In genomic region chr15:59190511-59190910, GRCm38 (mm10) we compare ENCODE assay signal across 25 mouse cellular contexts.
DNase-seq lines count a peak whose midpoint lies in the region; ATAC-seq and TF ChIP-seq lines count a peak whose summit lies in the region.
"Had no signal": no experiment of that assay in that cellular context is flagged by ENCODE, and none has a peak within 500 bp of the region (broad histone marks: within the 10 kb centered on the region; RNA-seq: fewer than 3 reads in every experiment).

No protein-coding gene starts in this region.

- H3K36me3 ChIP-seq in heart, adult 2 months (ENCODE audit: control insufficient read depth, insufficient read depth, low read length): no peaks in the 10 kb centered on the region
- no peaks in the 10 kb centered on the region for H3K36me3 ChIP-seq in heart, embryonic 15.5 days
- H3K36me3 ChIP-seq in lung, embryonic 15.5 days: no peaks in the 10 kb centered on the region
- no peaks in the 10 kb centered on the region for H3K36me3 ChIP-seq in hindbrain, postnatal 0 days (ENCODE audit: insufficient read depth, low read length)
- H3K36me3 ChIP-seq: embryonic facial prominence, embryonic 12.5 days; embryonic facial prominence, embryonic 15.5 days had no signal

- TF ChIP-seq CTCF in heart, adult 2 months (IDR thresholded peaks at IDR 0.05): no peak
- no peak for TF ChIP-seq CTCF in hindbrain, postnatal 0 days (IDR thresholded peaks at IDR 0.05; ENCODE audit: low read depth)

- TF ChIP-seq POLR2A in heart, adult 2 months (IDR thresholded peaks at IDR 0.05; ENCODE audit: insufficient read depth, low read depth, low read length): no peak

- no peak for DNase-seq in heart, adult 2 months
- no peak for DNase-seq in heart, postnatal 10 days
- no peak for DNase-seq in heart, postnatal 4 days
- no peak for DNase-seq in lung, postnatal 10 days
- peak; percentile 6 for DNase-seq in 416B (ENCODE audit: low read depth)
- DNase-seq in hindbrain, postnatal 0 days (ENCODE audit: low spot score): no peak
- DNase-seq: adrenal gland, adult 2 months; adrenal gland, postnatal 14 days; cerebellum, adult 11 months; cerebellum, adult 2 months; cerebellum, adult 9-11 months; cerebellum, postnatal 25 days; forebrain, postnatal 0 days; gastrocnemius, adult 2 months; gastrocnemius, postnatal 25 days; heart, postnatal 36 days had no signal

- TF ChIP-seq EP300 in heart, adult 2 months (IDR thresholded peaks at IDR 0.05; ENCODE audit: insufficient read depth, low read depth, low read length): no peak

- ATAC-seq in heart, embryonic 15.5 days (replicated peaks; ENCODE audit: insufficient number of reproducible peaks, insufficient read depth, low FRiP score, low read depth): no peak
- no peak for ATAC-seq in lung, embryonic 15.5 days (ENCODE audit: borderline replicate concordance, extremely low read depth, low FRiP score, low TSS enrichment)
- ATAC-seq in hindbrain, postnatal 0 days: no peak
- ATAC-seq: CD4-positive, CD25-positive, alpha-beta regulatory T cell, adult 4 months; forebrain, embryonic 14.5 days; forebrain, postnatal 0 days; intestine, postnatal 0 days had no signal

- 41% methylated on average over 5 of the region's 5 CpGs for WGBS in heart, adult 2 months
- 67% methylated on average over 5 of the region's 5 CpGs for WGBS in heart, embryonic 15.5 days
- 62% methylated on average over 5 of the region's 5 CpGs for WGBS in lung, embryonic 15.5 days
- 88% methylated on average over 5 of the region's 5 CpGs for WGBS in hindbrain, postnatal 0 days

- H3K9ac ChIP-seq in heart, adult 2 months (ENCODE audit: low read depth, low read length): no peak overlapping the region
- no peak overlapping the region for H3K9ac ChIP-seq in heart, embryonic 15.5 days
- H3K9ac ChIP-seq in lung, embryonic 15.5 days: no peak overlapping the region
- H3K9ac ChIP-seq in hindbrain, postnatal 0 days (replicated peaks; ENCODE audit: low read length): no peak overlapping the region
- H3K9ac ChIP-seq: embryonic facial prominence, embryonic 12.5 days; embryonic facial prominence, embryonic 15.5 days; forebrain, postnatal 0 days; hindbrain, embryonic 14.5 days had no signal

- no peaks in the 10 kb centered on the region for H3K27me3 ChIP-seq in heart, adult 2 months (ENCODE audit: control insufficient read depth, insufficient read depth, low read length)
- no peaks in the 10 kb centered on the region for H3K27me3 ChIP-seq in heart, embryonic 15.5 days
- H3K27me3 ChIP-seq in lung, embryonic 15.5 days: no peaks in the 10 kb centered on the region
- H3K27me3 ChIP-seq in hindbrain, postnatal 0 days (ENCODE audit: insufficient read depth, low read length): no peaks in the 10 kb centered on the region
- H3K27me3 ChIP-seq: embryonic facial prominence, embryonic 12.5 days; embryonic facial prominence, embryonic 15.5 days had no signal

- intact Hi-C loops in heart, adult 2 months (cut with DNase I): no loop called here
- intact Hi-C loops in heart, postnatal 10 days (cut with DNase I): no loop called here

- H3K4me3 ChIP-seq in heart, adult 2 months: no peak overlapping the region
- no peak overlapping the region for H3K4me3 ChIP-seq in heart, embryonic 15.5 days
- no peak overlapping the region for H3K4me3 ChIP-seq in lung, embryonic 15.5 days
- no peak overlapping the region for H3K4me3 ChIP-seq in hindbrain, postnatal 0 days (ENCODE audit: low read length)
- H3K4me3 ChIP-seq: embryonic facial prominence, embryonic 12.5 days; embryonic facial prominence, embryonic 15.5 days; gastrocnemius, adult 2 months had no signal

- H3K9me3 ChIP-seq in heart, embryonic 15.5 days (replicated peaks): no peaks in the 10 kb centered on the region
- no peaks in the 10 kb centered on the region for H3K9me3 ChIP-seq in lung, embryonic 15.5 days
- no peaks in the 10 kb centered on the region for H3K9me3 ChIP-seq in hindbrain, postnatal 0 days (ENCODE audit: low read length)
- H3K9me3 ChIP-seq: embryonic facial prominence, embryonic 12.5 days; embryonic facial prominence, embryonic 15.5 days had no signal

- no peaks in the 10 kb centered on the region for H3K79me2 ChIP-seq in heart, adult 2 months (replicated peaks; ENCODE audit: control insufficient read depth, insufficient read depth, low read length)

- peak overlapping the region; percentile 51 for H3K27ac ChIP-seq in heart, adult 2 months
- 0 out of 2 replicates have a peak overlapping the region, but pooled peaks have one; percentile 4 for H3K27ac ChIP-seq in heart, embryonic 15.5 days
- peak overlapping the region; percentile 42; the same call in 1 of the 2 replicates for H3K27ac ChIP-seq in lung, embryonic 15.5 days
- no peak overlapping the region for H3K27ac ChIP-seq in hindbrain, postnatal 0 days
- H3K27ac ChIP-seq: embryonic facial prominence, embryonic 12.5 days; embryonic facial prominence, embryonic 15.5 days; gastrocnemius, adult 2 months; hindbrain, embryonic 14.5 days had no signal

- H3K4me1 ChIP-seq in heart, adult 2 months (ENCODE audit: control insufficient read depth, insufficient read depth, low read length): peaks cover 14% of the 10 kb centered on the region
- H3K4me1 ChIP-seq in heart, embryonic 15.5 days (replicated peaks): peaks cover 21% of the 10 kb centered on the region
- H3K4me1 ChIP-seq in lung, embryonic 15.5 days: peaks cover 23% of the 10 kb centered on the region
- H3K4me1 ChIP-seq in hindbrain, postnatal 0 days (ENCODE audit: insufficient read depth, low read length): peaks cover 6% of the 10 kb centered on the region

- H3K4me2 ChIP-seq in heart, embryonic 15.5 days: no peak overlapping the region
- no peak overlapping the region for H3K4me2 ChIP-seq in lung, embryonic 15.5 days
- no peak overlapping the region for H3K4me2 ChIP-seq in hindbrain, postnatal 0 days (ENCODE audit: low read depth, low read length)
- H3K4me2 ChIP-seq: embryonic facial prominence, embryonic 12.5 days; embryonic facial prominence, embryonic 15.5 days; heart, embryonic 11.5 days; hindbrain, embryonic 14.5 days had no signal
